Mouse (Mus musculus): Measurements from ENCODE around the gene Six1.

The Six1 gene

DNA sequence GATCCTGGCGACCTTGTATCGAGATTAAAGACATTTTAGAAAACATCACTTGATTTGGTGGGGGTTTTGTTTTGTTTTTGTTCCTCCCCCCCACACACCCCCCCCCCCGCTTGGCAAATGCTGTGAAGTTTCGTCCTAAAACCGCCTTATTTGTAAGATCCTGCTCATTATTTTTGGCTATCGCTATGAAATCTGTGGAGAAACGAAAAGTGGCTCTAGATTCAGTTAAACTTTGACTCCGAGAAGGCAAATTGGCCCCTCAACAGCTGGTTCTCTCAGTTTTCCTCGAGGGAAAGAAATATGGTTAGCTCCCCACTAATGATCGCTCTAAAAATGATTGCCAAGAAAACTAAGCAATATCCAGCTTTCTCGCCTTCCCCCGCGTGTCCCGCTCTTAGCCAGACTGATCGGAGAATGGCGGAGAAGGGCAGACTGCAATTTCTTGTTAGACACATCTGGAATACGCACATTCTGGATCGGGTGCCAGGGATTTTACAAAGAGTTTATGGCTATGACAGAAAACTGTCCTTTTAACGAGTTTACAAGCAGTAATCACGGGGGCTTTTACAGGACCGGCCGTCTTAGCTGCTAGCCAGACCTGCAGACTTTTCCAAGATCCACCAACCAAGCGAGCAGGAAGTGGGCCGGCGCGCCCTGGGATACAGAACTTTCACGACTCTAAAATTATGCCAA is 13.0 kb downstream of the Six1 start:
- in situ Hi-C loops (cut with MboI; ENCODE audit: low pct_unique_long_range_greater_than_20kb in 1 of 2, low sequenced_read_pairs in 2 of 2, unreplicated experiment in 1 of 2) = loop anchor here in 1 of 2 experiments (10.0 to 25.0 kb wide), 2 partner anchors 422 to 504 kb away; partner anchors contain the start of gene Tmem30b

DNA sequence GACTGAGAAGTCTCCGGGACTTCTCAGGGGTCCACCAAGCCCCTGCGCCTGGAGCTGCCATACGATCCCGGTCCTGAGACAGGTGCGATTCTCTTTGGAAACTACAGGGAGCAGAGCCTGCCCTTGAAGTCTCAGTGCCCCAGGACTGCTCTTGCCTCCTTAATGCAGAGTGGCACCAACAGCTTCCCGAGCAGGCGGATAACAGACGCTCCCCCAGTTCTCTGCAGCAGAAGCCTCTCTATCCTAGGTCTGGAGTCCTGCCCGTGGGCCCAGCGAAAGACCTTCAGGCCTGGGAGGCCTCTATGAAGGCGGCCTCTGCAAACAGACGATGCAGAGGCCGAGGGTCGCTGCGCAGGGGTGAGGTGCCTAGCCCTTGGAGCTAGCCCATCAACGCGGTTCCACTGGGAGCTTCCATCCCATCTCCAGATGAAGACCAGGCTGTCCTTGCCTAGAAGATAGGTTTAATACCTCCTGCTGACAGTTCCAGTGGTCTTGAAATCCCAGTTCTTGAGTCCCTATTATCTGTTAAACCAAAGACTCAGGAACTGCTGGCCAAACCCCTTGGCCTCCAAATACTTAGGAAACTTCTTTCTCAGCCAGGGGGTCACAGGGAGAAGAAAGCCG is 13.6 kb downstream of the Six1 start:
- in situ Hi-C loops (cut with MboI; ENCODE audit: low pct_unique_long_range_greater_than_20kb in 1 of 2, low sequenced_read_pairs in 2 of 2, unreplicated experiment in 1 of 2) = loop anchor here in 1 of 2 experiments (10.0 to 25.0 kb wide), 2 partner anchors 422 to 505 kb away; partner anchors contain the start of gene Tmem30b

DNA sequence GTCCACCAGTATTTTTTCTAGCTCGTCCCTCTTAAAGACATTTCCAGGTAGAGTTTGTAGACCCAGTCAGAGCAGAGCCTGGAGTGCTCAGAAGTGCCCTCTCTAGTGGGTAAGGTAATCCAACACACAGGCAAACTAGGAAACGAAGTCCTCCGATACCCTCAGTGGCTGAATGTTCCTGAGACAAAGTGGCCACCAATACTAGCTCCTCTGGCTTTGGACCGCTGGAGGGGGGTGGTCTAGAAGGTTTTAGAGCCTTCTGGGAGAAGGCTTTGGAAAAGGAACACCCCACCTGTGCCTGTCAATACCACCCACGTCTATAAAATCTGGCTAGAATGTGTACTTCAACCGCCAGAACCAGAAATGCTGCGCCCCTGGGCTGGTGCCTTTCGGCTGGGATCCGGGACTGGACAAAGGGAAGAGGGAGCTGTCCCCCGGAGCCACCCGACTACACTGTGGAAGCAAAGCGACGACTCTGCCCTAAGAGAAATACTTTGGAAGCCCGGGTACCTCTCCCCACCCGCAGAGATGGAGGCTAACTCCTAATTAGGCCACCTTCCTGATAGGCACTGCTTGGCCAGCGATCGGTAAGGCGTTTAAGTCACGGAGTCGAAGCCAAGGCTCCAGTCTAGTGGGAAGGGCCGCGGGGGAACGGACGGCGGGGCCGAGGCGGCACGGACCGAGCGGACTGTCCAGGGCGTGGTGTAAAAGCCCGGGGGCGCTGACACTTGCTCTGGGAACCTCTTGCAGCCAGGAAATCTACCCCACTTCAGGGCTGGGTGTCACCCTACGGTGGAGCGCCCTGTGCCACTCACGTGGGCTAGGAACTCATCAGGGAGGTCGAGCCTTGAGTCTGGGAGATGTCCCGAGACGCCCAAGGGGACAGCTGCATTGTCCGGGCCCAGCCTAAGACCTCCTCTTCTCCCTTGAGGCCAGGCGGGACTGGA is 14.4 kb downstream of the Six1 start:
- in situ Hi-C loops (cut with MboI; ENCODE audit: low pct_unique_long_range_greater_than_20kb in 1 of 2, low sequenced_read_pairs in 2 of 2, unreplicated experiment in 1 of 2) = loop anchor here in 1 of 2 experiments (25.0 kb wide), 1 partner anchor 423 kb away; no protein-coding TSS in a partner anchor

DNA sequence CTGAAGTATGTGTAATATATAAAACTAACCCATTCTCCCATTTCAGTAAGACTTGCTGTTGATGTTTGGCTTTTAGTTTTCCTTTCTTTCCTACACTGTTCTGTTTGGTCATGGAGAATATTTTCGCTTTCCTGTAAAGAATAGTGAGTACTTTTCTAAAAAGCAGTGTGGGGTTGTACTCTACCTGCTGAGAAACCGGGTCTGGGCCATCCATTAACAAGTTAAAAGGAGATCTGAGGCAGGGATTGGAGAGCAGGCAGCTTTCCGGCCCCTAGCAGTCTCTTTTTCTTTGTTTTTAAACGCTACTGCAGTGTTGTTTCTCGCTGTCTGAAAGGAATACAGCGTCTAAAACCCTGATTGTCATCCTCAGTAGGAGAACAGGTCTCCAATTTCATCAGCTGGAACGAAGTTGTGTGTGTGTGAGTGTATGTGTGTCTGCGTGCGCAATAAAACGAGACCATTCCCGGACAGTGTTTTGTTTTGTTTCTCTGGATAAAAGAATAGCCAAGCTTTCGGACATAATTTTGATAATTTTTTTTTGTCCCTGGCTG is 15.2 kb downstream of the Six1 start:
- in situ Hi-C loops (cut with MboI; ENCODE audit: low pct_unique_long_range_greater_than_20kb in 1 of 2, low sequenced_read_pairs in 2 of 2, unreplicated experiment in 1 of 2) = loop anchor here in 1 of 2 experiments (25.0 kb wide), 1 partner anchor 424 kb away; no protein-coding TSS in a partner anchor

DNA sequence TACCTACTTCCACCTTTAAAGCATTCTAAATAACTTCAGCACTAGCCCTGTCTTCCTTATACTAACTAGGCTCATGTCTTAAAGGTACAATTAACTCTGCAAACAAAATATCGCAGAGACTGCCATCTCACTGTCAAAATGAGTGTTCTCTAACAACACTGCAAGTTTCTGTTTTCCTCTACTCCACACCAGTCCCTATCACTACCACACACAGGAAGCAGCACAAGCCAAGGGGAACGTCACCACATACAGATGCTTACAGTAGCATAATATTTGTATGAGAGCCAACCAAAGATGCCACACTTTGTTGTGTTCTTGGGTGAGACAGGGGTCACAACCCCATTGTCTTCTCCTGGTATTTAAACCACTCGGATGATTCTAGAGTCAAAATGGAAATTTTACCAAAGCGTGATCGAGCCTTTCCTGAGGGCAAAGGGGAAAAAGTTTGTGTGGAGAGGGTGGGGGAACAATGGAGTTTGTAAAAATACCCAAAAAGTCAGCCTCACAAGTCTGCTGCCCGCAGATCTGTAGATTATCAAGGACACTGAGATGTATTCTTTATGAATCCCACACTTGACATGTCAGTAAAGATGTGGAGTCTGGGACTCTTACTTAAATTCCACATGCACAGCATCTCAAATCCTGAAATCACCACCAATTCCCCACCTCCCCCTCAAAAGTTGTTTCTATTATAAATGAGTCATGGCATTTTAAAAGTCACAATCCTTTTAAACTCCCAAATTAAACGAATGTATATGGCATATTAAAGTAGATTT is 16.1 kb downstream of the Six1 start:
- in situ Hi-C loops (cut with MboI; ENCODE audit: low pct_unique_long_range_greater_than_20kb in 1 of 2, low sequenced_read_pairs in 2 of 2, unreplicated experiment in 1 of 2) = loop anchor here in 1 of 2 experiments (25.0 kb wide), 1 partner anchor 425 kb away; no protein-coding TSS in a partner anchor

DNA sequence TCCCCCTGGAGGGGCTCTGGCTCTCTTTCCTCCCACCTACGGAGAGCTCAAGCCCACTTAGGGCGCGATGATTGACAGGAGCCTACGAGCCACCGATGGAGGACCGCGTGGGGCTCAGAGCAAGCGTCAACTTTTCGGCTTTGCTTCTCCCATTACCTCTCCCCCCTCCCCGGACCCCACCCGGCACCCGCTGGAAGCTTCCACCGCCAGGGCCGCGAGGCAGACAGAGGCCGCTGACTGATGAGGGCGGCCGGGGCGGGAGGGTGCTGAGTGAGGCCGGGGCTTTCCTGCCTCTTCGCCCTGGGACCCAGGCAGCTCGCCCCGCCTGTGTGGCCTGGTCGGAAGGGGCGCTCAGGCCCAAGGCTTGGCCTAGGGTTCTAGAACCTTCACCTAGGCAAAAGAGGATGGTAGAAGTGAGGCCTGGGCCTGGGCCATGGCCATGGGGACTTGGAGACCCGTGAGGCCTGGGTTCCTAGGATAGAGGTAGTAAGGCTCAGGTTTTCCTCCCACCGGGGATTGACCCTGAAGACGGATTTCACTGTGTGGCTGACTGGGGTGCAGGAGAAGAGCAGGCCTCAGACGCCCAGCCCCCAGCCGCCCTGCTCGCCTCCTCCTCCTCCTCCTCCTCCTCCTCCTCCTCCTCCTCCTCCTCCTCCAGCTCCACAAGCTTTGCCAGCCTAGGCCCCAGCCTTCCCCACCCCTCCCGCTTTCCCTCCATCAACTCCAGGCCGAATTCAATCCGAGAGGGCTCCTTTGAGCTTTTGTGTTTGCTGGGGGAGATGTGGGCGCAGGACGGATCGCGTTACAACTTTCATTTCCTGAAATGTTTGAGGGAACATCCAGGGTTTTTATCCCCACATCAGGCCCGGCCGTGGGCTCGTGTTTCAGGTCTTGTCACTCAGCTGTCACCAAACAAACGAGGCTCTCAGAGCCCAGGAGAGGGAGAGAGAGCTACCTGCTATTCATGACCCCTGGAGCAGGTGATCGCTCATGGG is 18.5 kb downstream of the Six1 start:
- in situ Hi-C loops (cut with MboI; ENCODE audit: low pct_unique_long_range_greater_than_20kb in 1 of 2, low sequenced_read_pairs in 2 of 2, unreplicated experiment in 1 of 2) = loop anchor here in 1 of 2 experiments (25.0 kb wide), 1 partner anchor 427 kb away; no protein-coding TSS in a partner anchor

DNA sequence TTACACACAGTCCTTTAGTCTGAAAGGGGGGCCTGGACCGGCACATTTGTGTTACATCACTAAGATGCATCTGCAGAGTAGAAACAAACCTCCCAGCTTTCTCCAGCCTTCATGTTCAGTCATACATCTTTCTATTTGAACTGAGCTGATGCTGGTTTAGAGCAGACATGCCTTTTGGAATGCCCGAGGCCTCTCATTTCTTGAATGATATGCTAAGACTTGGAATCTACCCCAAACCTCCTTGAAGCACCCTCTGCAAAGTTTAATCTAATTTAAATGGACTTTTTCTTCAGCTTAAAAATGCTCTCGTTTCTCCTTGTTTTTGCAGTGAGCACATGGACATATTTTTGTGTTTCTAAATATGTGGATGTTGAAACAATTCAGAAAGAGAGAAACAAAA is 21.0 kb downstream of the Six1 start:
- in situ Hi-C loops (cut with MboI; ENCODE audit: low pct_unique_long_range_greater_than_20kb in 1 of 2, low sequenced_read_pairs in 2 of 2, unreplicated experiment in 1 of 2) = loop anchor here in 1 of 2 experiments (25.0 kb wide), 1 partner anchor 430 kb away; no protein-coding TSS in a partner anchor

DNA sequence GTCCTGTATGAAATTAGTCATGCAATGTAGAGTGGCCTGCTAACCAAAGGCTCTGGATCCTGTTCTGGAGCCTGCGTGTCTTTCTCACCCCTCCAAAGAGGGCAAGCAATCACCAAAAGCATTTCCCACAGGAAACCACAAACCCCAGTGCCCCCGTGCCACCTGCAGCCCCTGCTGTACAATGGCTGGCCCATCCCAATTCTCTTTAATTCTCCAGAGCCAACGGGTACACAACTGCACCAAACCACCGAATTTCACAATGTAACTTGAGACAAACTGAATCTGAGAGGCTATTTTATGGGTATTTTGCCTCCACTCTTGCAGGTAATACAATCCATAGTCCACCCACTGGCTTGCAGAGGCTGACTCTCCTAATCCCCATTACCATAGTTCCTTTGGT is 22.4 kb downstream of the Six1 start:
- in situ Hi-C loops (cut with MboI; ENCODE audit: low pct_unique_long_range_greater_than_20kb in 1 of 2, low sequenced_read_pairs in 2 of 2, unreplicated experiment in 1 of 2) = loop anchor here in 1 of 2 experiments (25.0 kb wide), 1 partner anchor 431 kb away; no protein-coding TSS in a partner anchor

DNA sequence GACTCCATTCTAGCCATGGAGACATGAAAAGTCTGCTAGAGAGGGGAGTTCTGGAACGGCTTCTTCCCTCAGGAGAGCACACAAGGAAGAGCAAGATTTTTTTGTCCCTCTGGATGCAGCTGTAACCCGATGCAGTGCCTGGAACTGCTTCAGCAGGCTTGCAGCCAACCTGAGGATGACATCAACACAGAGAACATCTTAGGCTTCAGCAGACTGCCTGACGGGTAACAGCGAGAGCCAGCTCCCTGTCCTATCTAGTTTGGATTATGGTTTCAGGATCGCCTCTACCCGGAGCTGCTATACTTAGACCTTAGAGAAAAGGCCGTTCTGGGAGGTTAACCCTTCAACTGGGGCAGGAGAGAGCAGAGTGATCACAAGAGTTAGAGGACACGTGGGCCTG is 28.2 kb downstream of the Six1 start:
- in situ Hi-C loops (cut with MboI; ENCODE audit: low pct_unique_long_range_greater_than_20kb in 1 of 2, low sequenced_read_pairs in 2 of 2, unreplicated experiment in 1 of 2) = loop anchor here in 1 of 2 experiments (25.0 kb wide), 1 partner anchor 437 kb away; no protein-coding TSS in a partner anchor

DNA sequence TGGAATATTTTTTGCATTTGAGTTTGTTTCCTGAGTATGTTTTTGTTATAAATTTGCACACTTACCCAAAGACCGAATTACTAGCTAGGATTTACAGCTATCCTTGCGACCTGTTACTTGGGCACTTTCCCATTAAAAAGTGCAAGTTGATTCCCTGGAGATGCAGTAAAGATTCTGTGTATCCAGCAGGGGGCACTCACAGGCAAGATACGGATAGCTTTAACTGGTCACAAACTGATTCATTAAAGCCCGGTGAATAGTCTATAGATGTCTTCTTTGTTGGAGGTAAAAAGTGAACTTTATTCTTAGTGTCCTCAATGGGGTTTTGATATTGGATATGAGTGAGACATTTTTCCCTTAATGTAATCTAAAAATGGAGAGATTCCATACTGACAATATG is 32.7 kb downstream of the Six1 start:
- in situ Hi-C loops (cut with MboI; ENCODE audit: low pct_unique_long_range_greater_than_20kb in 1 of 2, low sequenced_read_pairs in 2 of 2, unreplicated experiment in 1 of 2) = no loop called here

DNA sequence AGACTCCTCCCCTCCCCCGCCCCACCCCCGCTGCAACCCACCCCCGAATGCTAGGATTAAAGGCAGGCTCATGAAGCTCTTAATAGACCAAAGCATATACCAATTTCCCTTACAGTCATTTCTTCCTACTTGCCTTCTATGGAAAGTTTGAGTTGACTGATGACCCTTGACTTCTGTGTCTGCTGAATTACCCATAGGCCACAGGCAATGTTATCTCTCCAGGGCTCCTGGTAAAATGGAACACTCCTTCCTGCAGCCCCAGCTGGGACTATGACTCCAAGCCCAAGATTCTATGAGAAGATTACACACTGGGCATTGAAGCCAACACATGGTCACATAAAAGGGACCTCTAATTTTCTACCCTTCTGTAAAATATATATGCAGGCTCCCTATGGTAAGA is 33.3 kb downstream of the Six1 start:
- in situ Hi-C loops (cut with MboI; ENCODE audit: low pct_unique_long_range_greater_than_20kb in 1 of 2, low sequenced_read_pairs in 2 of 2, unreplicated experiment in 1 of 2) = no loop called here

DNA sequence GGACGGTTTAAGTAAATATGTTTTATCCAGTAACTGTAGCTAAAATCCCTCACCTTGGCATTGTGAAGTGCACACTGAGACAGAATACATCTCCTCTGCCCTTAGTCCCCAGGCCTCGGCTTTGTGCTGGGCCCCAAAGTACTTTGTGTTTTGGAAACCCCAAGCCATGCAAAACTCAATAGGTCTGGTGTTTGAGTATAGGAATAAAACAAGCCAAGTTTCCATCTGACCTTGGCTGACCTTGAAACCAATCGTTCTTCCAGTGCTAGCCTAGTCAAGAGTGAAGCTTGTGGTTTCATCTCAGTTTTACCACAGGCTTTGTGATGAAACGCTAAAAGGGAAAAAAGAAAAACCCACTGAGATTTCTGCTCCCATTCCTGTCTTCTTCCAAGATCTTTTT is 34.8 kb downstream of the Six1 start:
- in situ Hi-C loops (cut with MboI; ENCODE audit: low pct_unique_long_range_greater_than_20kb in 1 of 2, low sequenced_read_pairs in 2 of 2, unreplicated experiment in 1 of 2) = loop anchor here in 1 of 2 experiments (10.0 kb wide), 1 partner anchor 436 kb away; no protein-coding TSS in a partner anchor

DNA sequence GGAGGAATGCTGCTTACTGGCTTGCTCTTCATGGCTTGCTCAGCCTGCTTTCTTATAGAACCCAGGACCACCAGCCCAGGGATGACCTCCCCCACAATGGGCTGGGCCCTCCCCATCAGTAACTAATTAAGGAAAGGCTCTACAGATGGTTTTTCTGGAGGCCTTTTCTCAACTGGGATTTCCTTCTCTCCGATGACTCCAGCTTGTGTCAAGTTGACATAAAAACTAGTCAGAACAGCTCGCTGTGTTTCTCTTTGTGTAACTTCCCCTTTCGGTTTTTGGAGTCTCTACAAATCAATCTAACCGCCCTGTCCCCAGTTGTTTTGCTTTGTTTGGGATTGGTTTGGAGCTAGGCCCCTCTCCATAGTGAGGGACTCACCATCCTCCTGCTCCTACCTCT is 37.5 kb downstream of the Six1 start:
- in situ Hi-C loops (cut with MboI; ENCODE audit: low pct_unique_long_range_greater_than_20kb in 1 of 2, low sequenced_read_pairs in 2 of 2, unreplicated experiment in 1 of 2) = loop anchor here in 1 of 2 experiments (10.0 kb wide), 1 partner anchor 439 kb away; no protein-coding TSS in a partner anchor

DNA sequence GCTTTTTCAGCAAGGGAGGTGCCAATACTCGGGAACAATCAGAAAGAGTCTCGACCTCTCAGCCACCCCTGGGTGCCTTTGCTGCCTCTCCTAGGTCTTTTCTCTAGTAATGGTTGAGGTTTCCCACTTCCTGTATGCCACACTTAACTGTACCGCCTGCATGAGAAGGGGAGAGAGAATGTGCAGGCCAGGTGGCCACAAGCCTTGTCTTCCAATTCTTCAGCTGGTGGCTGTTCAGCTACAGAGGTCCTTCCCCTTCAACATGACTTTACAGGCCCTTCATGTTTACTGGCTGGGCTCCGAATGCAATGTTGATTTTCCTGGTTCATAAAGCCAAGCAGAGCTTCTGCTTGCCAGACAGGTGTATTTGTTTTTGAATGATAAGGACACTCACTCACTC is 39.4 kb downstream of the Six1 start:
- in situ Hi-C loops (cut with MboI; ENCODE audit: low pct_unique_long_range_greater_than_20kb in 1 of 2, low sequenced_read_pairs in 2 of 2, unreplicated experiment in 1 of 2) = loop anchor here in 1 of 2 experiments (10.0 kb wide), 1 partner anchor 440 kb away; no protein-coding TSS in a partner anchor

DNA sequence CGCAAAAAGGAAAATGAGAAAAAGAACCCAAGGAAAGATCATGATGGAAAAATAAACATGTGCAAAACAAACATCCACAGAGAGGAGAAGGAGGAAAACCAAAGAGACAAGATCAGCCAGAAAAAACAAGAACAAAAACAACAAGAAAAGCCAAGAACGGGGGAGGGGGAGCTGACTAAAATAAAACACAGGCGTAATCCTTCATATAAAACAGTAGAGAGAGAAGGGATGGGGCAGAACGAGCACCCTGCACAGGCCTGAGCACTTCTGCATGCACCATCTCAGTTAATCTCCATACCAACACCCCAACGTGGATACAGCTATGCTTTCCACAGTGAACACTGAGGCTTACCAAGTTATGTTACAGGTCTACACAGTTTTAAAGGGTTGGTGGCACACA is 40.9 kb downstream of the Six1 start:
- in situ Hi-C loops (cut with MboI; ENCODE audit: low pct_unique_long_range_greater_than_20kb in 1 of 2, low sequenced_read_pairs in 2 of 2, unreplicated experiment in 1 of 2) = loop anchor here in 1 of 2 experiments (10.0 kb wide), 1 partner anchor 442 kb away; no protein-coding TSS in a partner anchor

Data from mouse embryonic stem cell (cell line).